Mouse (Mus musculus) heart, embryonic 12.5 days (tissue): Measurements from ENCODE around the gene Foxj3. TPM values are rescaled to one million over a fixed set of nuclear protein-coding genes. Genes with fewer than 3 reads are reported as not detected.

ENCODE experiments used
- ATAC-seq: fragments of 200-750 bp; cut with Nextera tagmentation; 2 replicates; pipeline ENCODE4 v1.8.0; 2017; ENCODE audit warnings: moderate TSS enrichment, moderate library complexity; ENCODE audit not compliant: insufficient number of reproducible peaks, low FRiP score
- H3K27ac ChIP-seq: fragments of 300-500 bp; sonication (generic); 2 replicates; pipeline ENCODE4 v1.5.1; 2016; ENCODE audit warnings: mild to moderate bottlenecking, moderate library complexity; ENCODE audit not compliant: poor library complexity, severe bottlenecking
- H3K27me3 ChIP-seq: fragments of 300-500 bp; sonication (generic); replicated peaks from 2 replicates; pipeline ENCODE4 v1.6.1; 2016; ENCODE audit warnings: mild to moderate bottlenecking, moderate library complexity
- H3K36me3 ChIP-seq: fragments of 300-500 bp; sonication (generic); 2 replicates; pipeline ENCODE4 v1.6.1; 2016; ENCODE audit warnings: mild to moderate bottlenecking, moderate library complexity
- H3K4me1 ChIP-seq: fragments of 300-500 bp; sonication (generic); replicated peaks from 2 replicates; pipeline ENCODE4 v1.6.1; 2016; ENCODE audit warnings: mild to moderate bottlenecking
- H3K4me2 ChIP-seq: fragments of 300-500 bp; sonication (generic); 2 replicates; pipeline ENCODE4 v1.6.1; 2016; ENCODE audit warnings: mild to moderate bottlenecking, moderate library complexity
- H3K4me3 ChIP-seq: fragments of 300-500 bp; sonication (generic); 2 replicates; pipeline ENCODE4 v1.5.1; 2016; ENCODE audit warnings: mild to moderate bottlenecking
- H3K9ac ChIP-seq: fragments of 300-500 bp; sonication (generic); 2 replicates; pipeline ENCODE4 v1.6.1; 2016; ENCODE audit warnings: mild to moderate bottlenecking, moderate library complexity
- H3K9me3 ChIP-seq: fragments of 300-500 bp; sonication (generic); replicated peaks from 2 replicates; pipeline ENCODE4 v1.6.1; 2016; ENCODE audit warnings: mild to moderate bottlenecking, moderate library complexity
- WGBS: fragments of 180-500 bp; shearing (Covaris S2); methylation state at CpG from one replicate; pipeline ENCODE4 v1.1.7; 2016; 5-methylcytosine and 5-hydroxymethylcytosine counted together
- polyA plus RNA-seq: library from polyadenylated mRNA; unstranded; fragments of >200 nt; fragmentation: Nextera tagmentation; extraction: Ambion mirVana; gene quantifications from 2 replicates; pipeline ENCODE4 v1.2.1, GENCODE M21; 2016

The Foxj3 gene
- polyA plus RNA-seq, 1 experiment from 2014 or later = 28.4 TPM

DNA sequence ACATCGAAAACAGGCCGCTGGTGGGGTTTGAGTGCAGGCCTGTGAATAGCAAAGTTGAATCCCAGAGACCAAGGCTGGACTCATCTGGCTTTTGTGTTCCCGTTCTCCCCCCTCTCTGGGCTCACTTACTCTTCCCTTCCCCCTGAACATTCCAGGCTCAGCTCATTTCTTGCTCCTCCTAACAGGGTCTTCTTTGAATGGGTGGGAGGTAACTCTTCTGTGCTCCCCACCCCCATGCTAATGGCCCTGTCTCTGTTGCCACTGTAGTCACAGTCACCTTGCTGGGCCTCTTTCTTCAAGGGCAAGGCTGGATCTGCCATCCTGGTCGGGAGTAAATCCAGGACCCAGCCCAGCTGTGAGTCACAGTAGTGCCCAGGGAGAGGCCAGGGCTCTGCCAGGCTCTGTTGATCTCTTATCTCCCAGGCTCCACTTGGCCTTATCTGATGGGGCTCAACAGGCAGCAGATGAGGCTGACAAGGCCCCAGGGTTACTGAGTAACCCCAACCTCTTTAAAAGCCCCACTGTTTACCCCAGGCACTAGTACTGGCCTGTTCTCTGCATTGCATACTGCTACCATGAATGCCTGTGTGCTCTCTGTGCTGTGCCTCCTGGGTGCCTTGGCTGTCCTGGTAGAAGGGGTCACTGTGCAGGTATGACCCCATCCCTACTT lies 100.5 kb downstream of the Foxj3 start, which contains the start of gene Guca2a:
Guca2a (plus strand) TSS at position 529 of the 670 bp plus-strand sequence.
- peak within 1 kb of the TSS; percentile 55 for H3K27ac ChIP-seq

DNA sequence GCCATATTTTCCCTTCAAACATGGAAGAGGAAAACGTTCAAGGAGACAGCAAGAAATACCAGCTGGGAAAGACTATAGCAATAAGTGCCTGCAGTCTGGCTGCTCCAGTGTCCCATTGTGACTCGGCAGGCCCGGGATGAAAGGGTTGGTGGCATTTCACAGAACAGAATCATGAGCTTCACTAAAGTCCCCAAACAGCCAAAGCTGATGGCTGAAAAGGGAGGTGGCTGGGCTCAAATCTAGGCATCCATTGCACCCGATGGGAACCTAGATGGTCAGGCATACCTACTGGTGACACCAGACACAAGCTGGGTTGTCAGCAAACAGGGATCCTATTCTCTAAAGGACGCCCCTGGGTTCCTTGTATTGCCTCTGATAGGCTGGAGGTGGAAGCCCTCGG lies 101.1 kb downstream of the Foxj3 start:
- H3K4me3 ChIP-seq = no peak overlapping the region
- no peak overlapping the region for H3K9ac ChIP-seq
- H3K9me3 ChIP-seq = 0 out of 2 replicates have a peak, but pooled peaks cover 4% of the 10 kb centered on the region
- H3K27me3 ChIP-seq = no peaks in the 10 kb centered on the region
- WGBS = 76% methylated on average over 6 of the region's 6 CpGs
- H3K4me2 ChIP-seq = no peak overlapping the region
- peaks cover 3% of the 10 kb centered on the region; the same call in 1 of the 2 replicates for H3K36me3 ChIP-seq
- ATAC-seq = no peak
- no peak overlapping the region for H3K27ac ChIP-seq
- H3K4me1 ChIP-seq = peaks cover 50% of the 10 kb centered on the region

More for the DNA sequence above, 100.5 kb downstream of the Foxj3 start, which contains the start of gene Guca2a:
- Histone ChIP-seq H3K4me1 (peaks cover 56% of the 10 kb centered on the region), H3K9ac (peak within 1 kb of the TSS; percentile 35; the same call in 1 of the 2 replicates), H3K4me3 (no peak within 1 kb of the TSS), H3K27me3 (no peaks in the 10 kb centered on the region), H3K4me2 (no peak within 1 kb of the TSS), H3K9me3 (no peaks in the 10 kb centered on the region), H3K36me3 (peaks cover 3% of the 10 kb centered on the region; the same call in 1 of the 2 replicates)
- 54% methylated on average over 4 of the region's 4 CpGs for WGBS
- ATAC-seq = no peak

DNA sequence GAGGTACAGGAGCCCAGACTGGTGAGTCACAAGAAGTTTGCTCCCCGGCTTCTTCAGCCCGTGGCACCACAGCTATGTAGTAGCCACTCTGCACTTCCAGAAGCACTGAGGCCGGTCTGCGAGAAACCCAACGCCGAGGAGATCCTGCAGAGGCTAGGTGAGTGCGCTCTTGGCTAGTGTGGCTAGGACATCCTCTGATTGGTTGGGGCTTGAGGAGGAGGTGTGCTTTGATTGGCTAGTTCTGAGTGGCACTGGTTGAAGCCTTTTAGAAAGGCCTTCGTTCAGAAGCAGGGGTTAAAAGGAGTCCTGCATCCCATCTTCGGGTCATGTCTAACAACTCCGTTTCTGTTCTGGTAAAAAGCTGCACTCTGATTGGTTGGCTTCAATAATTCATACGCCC lies 101.9 kb downstream of the Foxj3 start:
- no peak overlapping the region for H3K27ac ChIP-seq
- H3K4me1 ChIP-seq = peaks cover 43% of the 10 kb centered on the region
- WGBS = 60% methylated on average over 11 of the region's 11 CpGs

DNA sequence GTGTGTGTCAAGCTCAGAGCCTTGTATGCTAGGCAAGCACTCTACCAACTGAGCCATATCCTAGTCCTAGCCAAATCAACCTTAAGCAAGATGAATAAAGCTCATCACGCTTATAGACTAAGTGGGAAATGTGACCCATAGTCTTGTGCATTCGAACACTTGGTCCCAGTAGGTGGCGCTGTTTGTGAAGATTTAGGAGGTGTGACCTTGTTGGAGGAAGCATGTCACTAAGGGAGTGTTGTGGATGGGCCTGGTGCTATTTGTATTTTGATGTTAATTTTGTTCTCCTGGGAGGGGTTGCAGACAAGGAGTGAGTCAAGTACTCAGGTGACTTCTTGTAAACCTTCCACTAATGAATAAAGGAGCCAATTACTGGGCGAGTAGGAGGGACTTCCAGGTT lies 105.9 kb downstream of the Foxj3 start:
- 87% methylated on average over 4 of the region's 4 CpGs for WGBS
- H3K4me3 ChIP-seq = no peak overlapping the region
- ATAC-seq = no peak
- no peaks in the 10 kb centered on the region for H3K27me3 ChIP-seq
- H3K27ac ChIP-seq = no peak overlapping the region
- 0 out of 2 replicates have a peak, but pooled peaks cover 4% of the 10 kb centered on the region for H3K9me3 ChIP-seq
- no peak overlapping the region for H3K4me2 ChIP-seq
- no peak overlapping the region for H3K9ac ChIP-seq
- no peaks in the 10 kb centered on the region for H3K36me3 ChIP-seq
- H3K4me1 ChIP-seq = peaks cover 4% of the 10 kb centered on the region

More for the DNA sequence above, 101.9 kb downstream of the Foxj3 start:
- Histone ChIP-seq H3K4me2 (no peak overlapping the region), H3K36me3 (peaks cover 3% of the 10 kb centered on the region; the same call in 1 of the 2 replicates), H3K9ac (no peak overlapping the region), H3K27me3 (no peaks in the 10 kb centered on the region), H3K4me3 (no peak overlapping the region), H3K9me3 (0 out of 2 replicates have a peak, but pooled peaks cover 4% of the 10 kb centered on the region)
- no peak for ATAC-seq

DNA sequence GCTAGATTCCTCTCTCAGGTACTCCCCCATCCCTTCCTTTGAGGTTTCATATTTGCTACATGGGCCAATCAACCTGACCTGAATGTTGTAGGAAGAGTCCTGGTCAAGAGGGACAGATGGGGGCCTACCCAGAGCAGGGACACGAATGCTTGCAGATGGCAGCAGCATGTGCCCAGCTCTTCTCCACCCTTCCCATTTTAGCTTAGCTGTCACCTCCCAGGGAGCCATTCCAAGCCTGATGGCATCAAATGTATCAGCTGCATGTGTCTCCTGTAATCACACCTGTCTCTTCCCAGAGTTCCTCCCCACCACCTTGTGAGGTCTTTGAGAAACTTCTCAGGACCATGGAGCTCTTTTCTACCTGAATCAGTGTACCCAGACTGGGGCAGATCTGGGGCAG lies 120.2 kb downstream of the Foxj3 start:
- peaks cover 22% of the 10 kb centered on the region for H3K4me1 ChIP-seq
- no peaks in the 10 kb centered on the region for H3K27me3 ChIP-seq
- WGBS = 70% methylated on average over 1 of the region's 1 CpGs
- H3K9ac ChIP-seq = no peak overlapping the region
- no peak overlapping the region for H3K4me2 ChIP-seq
- no peak overlapping the region for H3K27ac ChIP-seq
- no peak overlapping the region for H3K4me3 ChIP-seq
- H3K36me3 ChIP-seq = no peaks in the 10 kb centered on the region
- peaks cover 7% of the 10 kb centered on the region for H3K9me3 ChIP-seq
- ATAC-seq = no peak

DNA sequence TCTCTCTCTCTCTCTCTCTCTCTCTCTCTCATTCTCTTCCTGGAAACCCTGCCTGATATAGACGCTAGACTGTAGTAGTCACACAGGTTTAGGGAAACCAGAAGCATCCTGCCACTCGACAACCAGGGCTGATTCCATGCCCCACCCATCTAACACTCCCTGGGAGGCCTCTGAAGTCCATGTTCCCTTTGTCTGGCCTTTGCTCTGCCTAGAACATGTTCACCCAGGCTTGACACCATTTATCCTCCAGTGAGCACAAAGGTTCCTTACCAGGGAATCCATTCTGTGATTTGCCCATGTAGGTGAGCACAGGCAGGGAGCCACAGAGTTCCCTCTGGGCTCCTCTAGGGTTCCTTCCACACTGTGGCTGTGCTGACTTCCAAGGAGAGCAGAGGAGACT lies 121.4 kb downstream of the Foxj3 start:
- Histone ChIP-seq H3K4me2 (no peak overlapping the region), H3K36me3 (no peaks in the 10 kb centered on the region), H3K9ac (no peak overlapping the region), H3K9me3 (peaks cover 4% of the 10 kb centered on the region; the same call in 1 of the 2 replicates), H3K27ac (no peak overlapping the region), H3K27me3 (no peaks in the 10 kb centered on the region), H3K4me3 (no peak overlapping the region), H3K4me1 (peaks cover 33% of the 10 kb centered on the region)
- ATAC-seq = no peak
- WGBS = 54% methylated on average over 2 of the region's 2 CpGs

DNA sequence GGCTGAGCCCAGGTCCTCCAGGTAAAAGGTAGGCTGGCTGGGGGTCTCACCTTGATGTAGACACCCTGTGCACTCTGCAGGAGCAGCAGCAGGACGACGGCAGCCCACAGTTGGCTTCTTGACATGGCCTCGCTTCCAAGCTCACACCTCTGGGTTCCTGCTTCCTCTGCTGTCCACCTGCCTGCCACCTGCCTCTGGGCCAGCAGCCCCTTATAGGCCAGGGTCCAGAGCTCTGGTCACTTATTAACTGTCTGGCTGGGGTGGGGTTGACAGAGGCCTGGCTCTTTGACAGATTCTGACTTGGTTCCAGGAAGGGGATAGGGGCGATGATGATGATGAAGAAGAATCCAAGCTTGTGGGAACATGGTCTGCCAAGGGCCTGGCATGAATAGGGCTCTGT lies 121.9 kb downstream of the Foxj3 start, which contains the start of gene Guca2b:
Guca2b (minus strand) TSS at position 224 of the 400 bp plus-strand sequence.
- Histone ChIP-seq H3K9ac (no peak within 1 kb of the TSS), H3K36me3 (no peaks in the 10 kb centered on the region), H3K27me3 (no peaks in the 10 kb centered on the region), H3K4me1 (peaks cover 36% of the 10 kb centered on the region), H3K9me3 (no peaks in the 10 kb centered on the region), H3K27ac (no peak within 1 kb of the TSS), H3K4me3 (no peak within 1 kb of the TSS), H3K4me2 (no peak within 1 kb of the TSS)
- WGBS = 89% methylated on average over 4 of the region's 4 CpGs
- ATAC-seq = no peak

DNA sequence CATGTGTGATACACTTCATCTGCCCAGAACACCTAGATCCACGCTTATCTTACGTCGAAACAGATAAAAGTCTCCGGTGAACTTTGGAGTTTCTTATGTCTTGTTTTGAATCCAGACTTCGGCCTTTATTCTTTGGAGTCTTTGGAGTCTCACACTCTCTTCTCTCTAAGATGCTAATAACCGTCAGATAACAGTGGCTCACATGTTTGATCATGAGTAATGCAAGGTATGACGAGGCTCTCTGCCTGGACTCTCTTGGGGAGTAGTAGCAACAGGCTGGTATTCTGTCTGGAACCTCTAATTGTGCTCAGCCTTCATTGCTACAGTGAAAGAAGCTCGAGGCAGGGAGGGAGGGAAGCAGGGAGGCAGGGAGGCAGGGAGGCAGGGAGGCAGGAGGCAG lies 123.2 kb downstream of the Foxj3 start:
- Histone ChIP-seq H3K4me2 (no peak overlapping the region), H3K9me3 (no peaks in the 10 kb centered on the region), H3K27me3 (no peaks in the 10 kb centered on the region), H3K4me1 (peaks cover 37% of the 10 kb centered on the region), H3K36me3 (no peaks in the 10 kb centered on the region), H3K4me3 (no peak overlapping the region), H3K9ac (no peak overlapping the region), H3K27ac (no peak overlapping the region)
- 71% methylated on average over 8 of the region's 8 CpGs for WGBS
- ATAC-seq = no peak

DNA sequence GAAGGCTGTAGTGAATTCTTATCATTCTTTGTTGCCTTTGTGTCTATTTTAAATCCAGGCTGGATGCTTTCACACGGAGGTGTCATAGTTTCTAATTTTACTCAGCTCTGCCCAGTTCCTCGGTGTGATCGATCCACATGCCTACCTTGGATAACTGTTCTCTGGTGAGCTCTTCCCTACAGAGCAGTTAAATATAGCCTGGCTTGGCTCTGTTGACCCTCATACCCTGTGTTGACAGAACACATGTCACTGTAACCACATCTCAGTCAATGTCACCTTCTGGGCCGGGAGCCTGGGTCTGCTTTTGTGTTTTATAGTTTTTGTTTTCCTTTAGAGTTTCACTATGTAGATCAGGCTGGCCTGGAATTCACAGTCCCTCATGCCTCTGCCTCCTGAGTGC lies 125.3 kb downstream of the Foxj3 start:
- Histone ChIP-seq H3K4me3 (no peak overlapping the region), H3K4me2 (0 out of 2 replicates have a peak overlapping the region, but pooled peaks have one; percentile 5), H3K9me3 (no peaks in the 10 kb centered on the region), H3K36me3 (no peaks in the 10 kb centered on the region), H3K27me3 (no peaks in the 10 kb centered on the region), H3K9ac (no peak overlapping the region), H3K27ac (peak overlapping the region; percentile 92), H3K4me1 (peaks cover 48% of the 10 kb centered on the region)
- peak; percentile 69; the same call in 1 of the 2 replicates for ATAC-seq
- 11% methylated on average over 4 of the region's 4 CpGs for WGBS

DNA sequence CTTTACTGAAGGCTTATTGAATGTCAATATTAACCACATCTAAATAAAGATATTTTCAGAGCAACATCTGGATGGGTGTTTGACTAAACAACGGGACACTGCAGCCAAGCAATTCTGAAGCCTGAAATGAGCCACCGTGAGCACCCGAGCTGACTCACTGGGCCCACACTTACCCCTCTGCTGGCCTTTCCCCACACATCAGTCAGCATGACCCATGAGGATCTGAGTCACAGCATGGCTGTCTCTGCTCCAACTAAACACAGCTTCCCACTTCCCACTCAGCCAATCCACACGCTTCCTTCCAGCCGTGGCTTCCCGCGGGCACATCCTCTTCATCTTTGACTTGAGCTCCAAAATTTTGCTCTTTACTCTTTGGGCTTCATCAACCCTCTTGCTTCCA lies 126.2 kb downstream of the Foxj3 start:
- Histone ChIP-seq H3K4me3 (no peak overlapping the region), H3K36me3 (no peaks in the 10 kb centered on the region), H3K9me3 (no peaks in the 10 kb centered on the region), H3K4me1 (peaks cover 48% of the 10 kb centered on the region), H3K27me3 (no peaks in the 10 kb centered on the region), H3K4me2 (no peak overlapping the region), H3K27ac (peak overlapping the region; percentile 92), H3K9ac (no peak overlapping the region)
- WGBS = 79% methylated on average over 7 of the region's 7 CpGs
- ATAC-seq = no peak

DNA sequence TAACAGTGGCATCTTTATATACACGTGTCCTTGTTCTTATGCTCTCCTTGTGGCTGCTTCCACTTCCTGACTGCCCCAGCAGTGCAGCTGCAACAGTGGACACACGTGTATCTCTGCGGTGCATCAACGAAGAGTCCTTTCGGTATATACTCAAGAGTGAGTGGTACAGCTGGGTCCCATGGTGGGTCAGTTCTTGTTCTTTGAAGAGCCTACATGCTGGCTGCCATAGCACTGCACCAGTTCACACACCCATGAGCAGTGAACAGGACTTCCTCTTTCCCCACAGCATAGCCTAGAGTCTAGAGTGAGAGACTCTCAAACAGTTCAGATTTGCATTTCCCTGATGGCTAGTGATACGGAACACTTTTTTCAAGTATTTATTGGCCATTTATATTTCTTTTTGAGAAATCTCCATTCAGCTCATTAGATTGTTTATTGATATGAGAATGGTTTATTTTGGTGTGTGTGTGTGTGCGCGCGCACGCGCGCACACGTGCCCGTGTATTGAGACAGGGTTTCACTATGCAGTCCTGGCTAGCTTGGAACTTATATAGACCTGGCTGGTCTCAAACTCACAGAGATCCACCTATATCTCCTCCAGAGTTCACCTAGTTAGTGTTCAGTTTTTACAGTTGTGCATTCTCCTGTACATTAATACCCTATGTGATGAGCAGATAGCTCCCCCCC lies 126.7 kb downstream of the Foxj3 start:
- Histone ChIP-seq H3K9me3 (no peaks in the 10 kb centered on the region), H3K36me3 (no peaks in the 10 kb centered on the region), H3K4me3 (no peak overlapping the region), H3K27me3 (no peaks in the 10 kb centered on the region), H3K4me2 (no peak overlapping the region), H3K9ac (no peak overlapping the region), H3K4me1 (peaks cover 48% of the 10 kb centered on the region), H3K27ac (peak overlapping the region; percentile 92; the same call in 1 of the 2 replicates)
- ATAC-seq = no peak
- 93% methylated on average over 14 of the region's 14 CpGs for WGBS
